Mouse (Mus musculus): ENCODE results near the gene Ifi213. TPM values are rescaled to one million over a fixed set of nuclear protein-coding genes. Genes with fewer than 3 reads are reported as not detected.
"Not testable (repeated sequence)": the region's sequence is repeated elsewhere in the genome, so short reads cannot be mapped to it uniquely, and the experiment has no call there.

Ifi213 gene
- polyA plus RNA-seq, 1 experiment from 2014 or later: not detected

DNA sequence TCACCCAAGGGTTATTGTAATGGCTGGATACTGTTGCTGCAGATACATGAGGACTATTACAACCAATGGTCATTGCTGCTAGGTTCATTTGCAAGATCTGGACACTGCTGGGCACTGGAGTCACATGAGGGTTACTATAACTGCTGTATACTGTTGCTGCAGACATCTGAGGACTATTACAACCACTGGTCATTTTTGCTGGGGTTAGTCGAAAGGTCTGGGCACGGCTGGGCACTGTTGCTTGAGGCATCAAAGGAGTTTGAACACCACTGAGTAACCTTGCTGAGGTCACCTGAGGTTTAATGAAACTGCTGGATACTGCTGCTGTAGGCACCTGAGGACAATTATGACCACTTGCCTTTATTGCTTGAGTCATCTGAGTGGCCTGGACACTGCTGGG lies 9.4 kb downstream of the Ifi213 start:
- H3K9me3 ChIP-seq (replicated peaks; ENCODE audit: control insufficient read depth, low read length); H3K4me1 ChIP-seq (ENCODE audit: control insufficient read depth, insufficient read depth, low read length); H3K27me3 ChIP-seq (ENCODE audit: control insufficient read depth, insufficient read depth, low read length); DNase-seq (ENCODE audit: low spot score); H3K4me2 ChIP-seq (ENCODE audit: low read depth, low read length); H3K27ac ChIP-seq (replicated peaks; ENCODE audit: low read depth, low read length); H3K36me3 ChIP-seq (replicated peaks; ENCODE audit: control insufficient read depth, insufficient read depth, low read depth, low read length); H3K4me3 ChIP-seq (ENCODE audit: low read depth, low read length); H3K9ac ChIP-seq (replicated peaks; ENCODE audit: low read length); ATAC-seq (replicated peaks; ENCODE audit: insufficient number of reproducible peaks, low FRiP score, low TSS enrichment, low read depth): not testable (repeated sequence)
- 87% methylated on average over 2 of the region's 2 CpGs for WGBS

- ATAC-seq (replicated peaks; ENCODE audit: insufficient number of reproducible peaks, low FRiP score, low TSS enrichment, low read depth) (no peak), DNase-seq (ENCODE audit: low spot score) (no peak)
- no peaks in the 10 kb centered on the region; the same call in 1 of the 2 replicates for H3K9me3 ChIP-seq (replicated peaks; ENCODE audit: control insufficient read depth, low read length)
- 93% methylated on average over 26 of the region's 26 CpGs for WGBS
- H3K9ac ChIP-seq (replicated peaks; ENCODE audit: low read length): no peak overlapping the region
- no peaks in the 10 kb centered on the region for H3K36me3 ChIP-seq (replicated peaks; ENCODE audit: control insufficient read depth, insufficient read depth, low read depth, low read length)
- H3K4me1 ChIP-seq (ENCODE audit: control insufficient read depth, insufficient read depth, low read length): no peaks in the 10 kb centered on the region
- no peaks in the 10 kb centered on the region for H3K27me3 ChIP-seq (ENCODE audit: control insufficient read depth, insufficient read depth, low read length)
- H3K4me2 ChIP-seq (ENCODE audit: low read depth, low read length): no peak overlapping the region
- no peak overlapping the region for H3K27ac ChIP-seq (replicated peaks; ENCODE audit: low read depth, low read length)
- no peak overlapping the region for H3K4me3 ChIP-seq (ENCODE audit: low read depth, low read length)
These were observed 19.0 kb downstream of the Ifi213 start for GRCm38 (mm10) chr1:173579921-173580585.

DNA sequence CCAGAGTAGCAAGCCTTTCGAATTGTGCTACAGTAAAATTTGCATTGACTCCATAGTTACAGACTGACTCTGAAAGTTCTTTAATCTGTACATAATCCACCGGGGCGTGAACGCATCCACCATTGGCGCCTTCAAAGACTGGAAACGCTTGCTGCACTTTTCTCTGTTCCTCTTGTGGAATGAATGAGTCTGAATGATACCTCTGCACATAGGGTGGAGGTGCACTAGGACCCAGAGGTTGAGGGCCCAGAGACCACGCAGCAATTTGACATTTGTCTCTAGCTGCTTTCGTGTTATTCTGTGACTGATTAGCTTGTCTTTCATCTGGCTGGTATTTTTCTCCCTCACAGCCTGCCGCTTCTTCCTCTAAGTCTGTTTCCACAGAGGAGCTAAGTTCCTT lies 20.0 kb downstream of the Ifi213 start:
- Histone ChIP-seq H3K36me3 (replicated peaks; ENCODE audit: control insufficient read depth, insufficient read depth, low read depth, low read length) (no peaks in the 10 kb centered on the region), H3K4me2 (ENCODE audit: low read depth, low read length) (no peak overlapping the region), H3K4me3 (ENCODE audit: low read depth, low read length) (no peak overlapping the region), H3K4me1 (ENCODE audit: control insufficient read depth, insufficient read depth, low read length) (no peaks in the 10 kb centered on the region), H3K9ac (replicated peaks; ENCODE audit: low read length) (no peak overlapping the region), H3K9me3 (replicated peaks; ENCODE audit: control insufficient read depth, low read length) (no peaks in the 10 kb centered on the region; the same call in 1 of the 2 replicates), H3K27me3 (ENCODE audit: control insufficient read depth, insufficient read depth, low read length) (no peaks in the 10 kb centered on the region), H3K27ac (replicated peaks; ENCODE audit: low read depth, low read length) (no peak overlapping the region)
- WGBS: 88% methylated on average over 9 of the region's 9 CpGs
- no peak for ATAC-seq (replicated peaks; ENCODE audit: insufficient number of reproducible peaks, low FRiP score, low TSS enrichment, low read depth)
- no peak for DNase-seq (ENCODE audit: low spot score)

DNA sequence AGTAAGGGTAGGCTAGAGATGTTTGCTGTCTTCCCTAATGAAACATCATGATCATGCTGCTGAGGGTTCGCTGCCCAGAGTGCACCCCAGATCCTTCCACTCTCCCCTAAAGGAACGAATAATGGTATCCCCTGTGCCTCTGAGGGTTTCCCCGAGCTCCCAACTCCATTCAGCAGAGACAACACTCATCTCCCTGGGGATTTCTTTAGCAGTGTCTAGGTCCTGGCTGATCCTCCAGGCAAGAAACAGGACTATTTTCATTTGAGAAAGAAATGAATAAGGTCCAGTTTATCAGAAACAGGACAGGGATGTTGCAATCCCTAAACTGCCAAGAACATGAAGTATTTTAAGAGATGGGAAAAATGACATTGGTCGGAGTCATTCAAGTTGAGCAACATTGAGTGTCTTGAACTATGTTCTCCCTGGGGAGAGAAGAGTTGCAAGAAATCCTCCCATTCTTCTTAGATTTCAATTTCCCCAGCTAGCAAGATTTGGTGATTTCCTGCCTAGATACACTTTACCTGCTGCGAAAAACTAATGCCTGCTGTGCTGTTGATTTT lies 48.5 kb downstream of the Ifi213 start:
- not testable (repeated sequence) for H3K4me3 ChIP-seq (ENCODE audit: low read depth, low read length); H3K9me3 ChIP-seq (replicated peaks; ENCODE audit: control insufficient read depth, low read length); H3K4me1 ChIP-seq (ENCODE audit: control insufficient read depth, insufficient read depth, low read length); H3K27ac ChIP-seq (replicated peaks; ENCODE audit: low read depth, low read length); DNase-seq (ENCODE audit: low spot score); H3K9ac ChIP-seq (replicated peaks; ENCODE audit: low read length); H3K36me3 ChIP-seq (replicated peaks; ENCODE audit: control insufficient read depth, insufficient read depth, low read depth, low read length); H3K4me2 ChIP-seq (ENCODE audit: low read depth, low read length); ATAC-seq (replicated peaks; ENCODE audit: insufficient number of reproducible peaks, low FRiP score, low TSS enrichment, low read depth); H3K27me3 ChIP-seq (ENCODE audit: control insufficient read depth, insufficient read depth, low read length)
- 77% methylated on average over 5 of the region's 5 CpGs for WGBS

DNA sequence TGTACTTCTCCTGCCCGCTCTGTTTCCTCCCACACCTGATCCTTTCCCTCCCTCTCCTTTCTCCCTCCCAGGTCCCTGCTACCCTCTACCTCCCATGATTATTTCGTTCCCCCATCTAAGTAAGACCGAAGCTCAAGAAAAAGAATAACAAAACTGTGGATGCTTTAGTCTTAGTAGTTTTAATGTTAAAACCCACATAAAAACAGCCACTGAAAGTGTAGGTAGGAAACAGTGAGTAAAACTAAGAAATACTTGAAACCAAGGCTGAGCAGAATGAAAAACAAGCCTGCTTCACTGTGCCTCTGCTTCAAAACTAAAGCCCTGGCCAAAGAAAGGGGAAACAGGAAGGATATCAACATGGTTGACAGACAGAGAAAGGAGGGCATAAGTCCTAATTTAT lies 50.3 kb downstream of the Ifi213 start:
- H3K27me3 ChIP-seq (ENCODE audit: control insufficient read depth, insufficient read depth, low read length); H3K4me3 ChIP-seq (ENCODE audit: low read depth, low read length); H3K27ac ChIP-seq (replicated peaks; ENCODE audit: low read depth, low read length); ATAC-seq (replicated peaks; ENCODE audit: insufficient number of reproducible peaks, low FRiP score, low TSS enrichment, low read depth); H3K9ac ChIP-seq (replicated peaks; ENCODE audit: low read length); H3K36me3 ChIP-seq (replicated peaks; ENCODE audit: control insufficient read depth, insufficient read depth, low read depth, low read length); DNase-seq (ENCODE audit: low spot score); H3K9me3 ChIP-seq (replicated peaks; ENCODE audit: control insufficient read depth, low read length); H3K4me1 ChIP-seq (ENCODE audit: control insufficient read depth, insufficient read depth, low read length); H3K4me2 ChIP-seq (ENCODE audit: low read depth, low read length): not testable (repeated sequence)
- WGBS: 82% methylated on average over 3 of the region's 3 CpGs

DNA sequence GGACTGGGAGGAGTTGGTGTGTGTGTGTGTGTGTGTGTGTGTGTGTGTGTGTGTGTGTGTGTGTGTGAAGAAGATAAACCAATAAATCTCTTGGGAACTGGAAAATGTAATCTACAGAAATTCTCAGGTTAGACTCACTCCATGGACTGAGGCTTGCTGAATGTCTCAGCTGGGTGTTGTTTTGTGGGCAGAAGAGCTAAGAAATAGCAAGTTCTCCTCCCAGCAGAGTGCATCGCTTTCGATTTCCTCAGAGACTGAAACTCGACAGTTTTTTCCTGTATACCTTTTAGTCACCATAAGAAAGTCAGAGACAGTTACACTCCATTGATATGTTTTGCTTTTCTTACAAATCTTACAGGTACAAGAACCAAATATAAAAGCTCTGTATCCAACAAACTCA lies 63.3 kb downstream of the Ifi213 start, which contains the start of gene Ifi214:
Ifi214 (minus strand) TSS at position 167 of the 400 bp plus-strand sequence.
- 86% methylated on average over 3 of the region's 3 CpGs for WGBS
- not testable (repeated sequence) for H3K36me3 ChIP-seq (replicated peaks; ENCODE audit: control insufficient read depth, insufficient read depth, low read depth, low read length); DNase-seq (ENCODE audit: low spot score); H3K27ac ChIP-seq (replicated peaks; ENCODE audit: low read depth, low read length); H3K9me3 ChIP-seq (replicated peaks; ENCODE audit: control insufficient read depth, low read length); ATAC-seq (replicated peaks; ENCODE audit: insufficient number of reproducible peaks, low FRiP score, low TSS enrichment, low read depth); H3K9ac ChIP-seq (replicated peaks; ENCODE audit: low read length); H3K4me2 ChIP-seq (ENCODE audit: low read depth, low read length); H3K4me1 ChIP-seq (ENCODE audit: control insufficient read depth, insufficient read depth, low read length); H3K4me3 ChIP-seq (ENCODE audit: low read depth, low read length); H3K27me3 ChIP-seq (ENCODE audit: control insufficient read depth, insufficient read depth, low read length)

DNA sequence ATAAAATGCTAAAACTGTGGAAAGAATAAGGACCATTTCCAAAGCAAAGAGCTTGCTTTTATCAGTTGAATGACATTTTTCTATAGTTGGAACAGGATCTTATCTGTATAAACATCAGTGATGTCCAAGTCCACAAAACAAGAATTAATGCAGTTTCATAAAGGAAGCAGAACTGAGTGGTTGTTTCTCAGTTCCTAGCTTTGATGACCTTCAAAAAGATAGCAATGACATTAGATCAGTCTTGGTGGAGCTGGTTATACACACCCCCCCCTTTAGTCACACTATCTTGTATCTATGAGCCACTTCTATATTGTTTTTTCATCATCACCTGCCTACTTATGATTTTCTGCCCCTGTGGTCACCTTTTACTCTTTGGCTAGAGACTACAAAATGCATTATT lies 77.6 kb downstream of the Ifi213 start:
- Histone ChIP-seq H3K4me2 (ENCODE audit: low read depth, low read length) (no peak overlapping the region), H3K9me3 (replicated peaks; ENCODE audit: control insufficient read depth, low read length) (no peaks in the 10 kb centered on the region), H3K4me3 (ENCODE audit: low read depth, low read length) (no peak overlapping the region), H3K36me3 (replicated peaks; ENCODE audit: control insufficient read depth, insufficient read depth, low read depth, low read length) (no peaks in the 10 kb centered on the region), H3K27me3 (ENCODE audit: control insufficient read depth, insufficient read depth, low read length) (no peaks in the 10 kb centered on the region), H3K27ac (replicated peaks; ENCODE audit: low read depth, low read length) (no peak overlapping the region), H3K9ac (replicated peaks; ENCODE audit: low read length) (no peak overlapping the region), H3K4me1 (ENCODE audit: control insufficient read depth, insufficient read depth, low read length) (no peaks in the 10 kb centered on the region)
- DNase-seq (ENCODE audit: low spot score) (no peak), ATAC-seq (replicated peaks; ENCODE audit: insufficient number of reproducible peaks, low FRiP score, low TSS enrichment, low read depth) (no peak)
